Mouse (Mus musculus) cortical plate, adult 2 months (tissue): ENCODE results near the gene Zcchc2.

Experiments used
- CTCF ChIP-seq: fragments of 200-500 bp; IDR thresholded peaks from 2 replicates; pipeline ENCODE4 v1.5.1; 2011; ENCODE audit warnings: mild to moderate bottlenecking, control low read depth, low read length; ENCODE audit not compliant: insufficient read depth; ENCODE audit errors: extremely low read depth
- POLR2A ChIP-seq: fragments of 200-500 bp; IDR thresholded peaks from 2 replicates; pipeline ENCODE4 v1.6.1; 2011; ENCODE audit warnings: mild to moderate bottlenecking, low read length, control low read depth; ENCODE audit not compliant: insufficient read depth; ENCODE audit errors: extremely low read depth

DNA sequence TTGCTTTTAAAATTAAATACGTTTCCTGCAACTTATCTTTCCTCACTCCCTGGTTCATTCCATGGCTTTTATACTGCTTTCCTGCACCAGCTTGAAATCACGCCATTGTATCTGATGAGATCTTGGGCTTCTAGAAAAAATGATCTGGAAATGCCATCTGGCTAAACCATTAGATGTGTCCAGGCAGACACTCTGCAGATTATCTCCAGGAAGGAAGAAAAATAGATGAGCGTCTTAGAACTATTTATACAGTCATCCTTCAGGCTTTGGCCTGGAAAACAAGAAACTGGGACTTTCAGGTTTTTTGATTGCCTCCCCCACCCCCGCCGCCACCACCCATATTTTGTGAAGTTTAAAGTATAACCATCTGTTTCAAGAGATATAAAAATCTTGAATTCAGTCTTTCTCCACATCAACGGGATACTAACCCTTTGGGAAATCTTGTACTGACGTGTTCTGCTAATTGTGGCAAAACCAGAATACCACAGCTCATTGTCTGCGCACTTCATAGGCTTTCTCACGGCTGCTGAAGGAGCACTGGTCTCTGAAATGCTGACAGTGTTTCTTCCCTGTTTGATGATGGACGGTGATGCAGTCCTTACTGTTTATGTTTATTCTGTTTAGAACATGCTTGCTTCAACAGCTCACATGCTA is 45.2 kb upstream of the Zcchc2 start:
- TF ChIP-seq CTCF (no peak), POLR2A (no peak)
